Mouse (Mus musculus) T-helper 1 cell (primary cell): Measurements from ENCODE around the gene Ccdc13.

ENCODE experiments used
- in situ Hi-C: fragments of 300-600 bp; cut with MboI, MseI; formaldehyde crosslinking; loops from one replicate; pipeline ENCODE4 v1.15.1; 2025; ENCODE audit warnings: high pct_unique_total_duplicates

Ccdc13 gene

DNA sequence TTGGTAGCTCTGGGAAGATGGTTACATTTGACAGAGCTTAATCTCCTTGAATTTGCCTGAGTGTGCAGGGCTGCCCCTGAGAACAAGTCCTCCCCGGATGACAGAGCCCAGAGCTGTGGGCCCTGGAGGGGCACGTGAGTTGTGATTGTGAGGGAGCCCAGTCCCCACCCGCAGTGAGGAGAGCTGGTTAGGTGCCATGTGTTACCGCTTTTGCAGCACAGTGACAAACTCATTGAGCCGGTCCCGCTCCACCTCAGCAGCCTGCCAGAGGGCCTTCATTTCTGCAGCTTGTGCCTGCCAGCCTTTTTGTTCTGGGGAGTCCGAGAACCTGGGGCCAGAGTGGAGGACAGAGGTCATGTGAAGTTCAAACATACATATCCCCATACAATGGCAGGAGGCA lies 31.3 kb downstream of the Ccdc13 start:
- in situ Hi-C loops = no loop called here

DNA sequence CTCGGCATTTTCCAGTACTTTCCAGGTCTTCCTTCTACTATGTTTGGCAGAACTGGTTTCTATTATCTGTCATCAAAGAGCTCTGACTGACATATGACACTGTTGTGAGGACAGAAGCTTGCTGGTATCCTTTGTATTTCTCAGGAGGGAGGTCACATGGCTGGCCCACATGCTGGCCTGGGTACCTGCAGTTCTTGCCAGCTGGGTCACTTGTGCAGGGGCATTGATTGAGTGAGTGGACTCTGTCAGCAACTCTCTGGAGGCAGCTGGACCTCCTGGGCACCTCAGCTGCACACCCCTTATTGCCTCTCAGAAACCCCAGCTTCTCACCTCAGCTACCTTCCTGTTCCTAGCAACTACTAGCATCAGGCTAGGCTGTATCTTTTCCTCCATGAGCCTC lies 31.7 kb downstream of the Ccdc13 start:
- in situ Hi-C loops = no loop called here

DNA sequence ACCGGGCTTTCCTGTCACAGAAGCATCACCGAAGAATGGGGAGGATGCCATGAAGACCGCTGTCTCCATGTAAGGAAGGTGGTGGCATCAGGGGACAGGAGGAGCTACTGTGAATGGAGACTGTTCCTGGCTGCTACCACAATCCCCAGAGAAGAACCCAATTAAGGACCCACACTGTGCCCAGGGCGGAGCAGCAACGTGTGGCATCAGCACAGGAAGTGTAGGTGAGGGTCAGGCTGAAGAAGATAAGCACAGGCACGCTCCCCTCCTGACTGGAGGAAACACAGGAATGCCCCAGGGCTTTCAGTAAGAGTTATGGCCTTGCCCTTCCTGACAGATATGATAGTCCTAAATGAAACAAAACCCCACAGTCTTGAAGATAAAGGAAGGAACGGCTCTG lies 36.5 kb downstream of the Ccdc13 start:
- in situ Hi-C loops = no loop called here

DNA sequence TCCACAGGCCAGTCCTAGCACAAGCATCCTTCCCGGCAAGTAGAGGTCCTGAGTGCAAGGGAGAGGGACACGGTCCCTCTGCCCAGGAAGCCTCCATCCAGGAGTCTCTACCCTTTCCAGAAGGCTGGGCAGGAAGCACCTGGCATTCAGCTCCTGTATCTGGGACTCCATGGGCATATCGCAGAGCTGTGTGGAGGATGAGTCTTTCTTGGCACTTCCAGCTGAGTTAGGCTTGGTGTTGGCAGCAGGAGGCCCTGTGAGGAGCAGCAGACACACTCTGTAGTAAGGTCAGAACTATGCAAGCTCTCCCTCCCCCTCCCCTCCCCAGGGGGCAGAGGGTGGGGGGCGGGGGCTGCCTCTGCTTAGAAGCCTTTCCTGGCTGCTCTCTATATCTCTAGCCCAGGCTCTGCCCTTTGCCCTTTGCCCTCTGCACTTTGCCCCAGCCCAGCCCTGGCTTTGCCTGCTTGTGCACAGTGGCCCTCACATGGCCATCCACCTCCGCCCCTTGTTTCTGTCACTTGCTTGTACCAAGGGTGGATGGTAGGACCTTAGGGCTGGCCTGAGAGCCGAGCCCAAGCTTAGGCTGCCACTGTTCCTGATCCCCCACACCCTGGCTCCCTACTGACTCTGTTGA lies 40.3 kb downstream of the Ccdc13 start:
- in situ Hi-C loops = loop anchor here (25.0 kb wide), 2 partner anchors 312 to 888 kb away; partner anchors contain the start of gene Cck

DNA sequence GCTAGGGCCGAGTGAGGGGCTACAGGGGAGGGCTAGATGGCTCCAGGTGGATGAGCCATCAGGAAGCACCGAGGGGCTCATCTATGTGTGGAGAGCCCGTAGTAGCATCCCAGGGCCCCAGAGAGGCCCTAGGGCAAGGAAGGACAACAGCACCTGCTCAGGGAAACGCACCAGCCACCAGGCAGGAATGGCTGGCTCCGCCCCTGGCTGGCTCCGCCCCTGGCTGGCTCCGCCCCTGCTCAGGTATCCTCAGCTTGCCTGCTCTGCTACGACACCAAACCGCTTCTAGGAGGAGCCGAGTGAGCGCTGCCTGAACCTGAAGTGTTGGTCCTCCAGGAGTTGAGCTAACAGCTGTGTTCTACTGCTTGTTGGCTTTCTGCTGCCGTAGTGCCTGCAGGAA lies 41.5 kb downstream of the Ccdc13 start:
- in situ Hi-C loops = loop anchor here (25.0 kb wide), 2 partner anchors 310 to 890 kb away; partner anchors contain the start of gene Cck

DNA sequence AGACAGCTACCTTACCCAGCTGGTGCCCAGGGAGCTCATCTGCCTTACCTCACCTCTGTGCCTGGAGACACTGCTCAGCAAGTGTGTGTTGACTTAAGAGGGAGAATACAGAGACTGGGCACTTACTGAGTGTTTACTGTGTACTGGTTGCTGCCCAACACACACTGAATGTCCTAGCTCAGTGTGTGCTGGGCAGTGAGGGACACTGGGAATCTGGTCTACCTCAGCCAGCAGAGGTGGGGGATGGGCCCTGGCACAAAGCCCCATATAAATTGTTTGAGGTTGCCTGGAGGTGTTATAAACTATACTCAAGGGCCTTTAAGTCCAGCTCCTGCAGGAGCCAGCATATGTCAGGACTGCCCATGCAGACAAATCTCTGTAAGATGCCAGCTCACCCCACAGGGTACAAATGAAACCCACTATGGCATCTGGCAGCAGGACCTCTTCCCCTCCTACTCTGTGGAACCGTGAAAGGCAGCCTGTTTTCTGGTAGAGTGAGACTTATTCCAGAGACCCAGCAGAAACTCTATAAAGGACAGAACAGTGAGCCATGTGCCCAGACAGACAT lies 44.2 kb downstream of the Ccdc13 start:
- in situ Hi-C loops = loop anchor here (25.0 kb wide), 2 partner anchors 308 to 892 kb away; partner anchors contain the start of gene Cck

DNA sequence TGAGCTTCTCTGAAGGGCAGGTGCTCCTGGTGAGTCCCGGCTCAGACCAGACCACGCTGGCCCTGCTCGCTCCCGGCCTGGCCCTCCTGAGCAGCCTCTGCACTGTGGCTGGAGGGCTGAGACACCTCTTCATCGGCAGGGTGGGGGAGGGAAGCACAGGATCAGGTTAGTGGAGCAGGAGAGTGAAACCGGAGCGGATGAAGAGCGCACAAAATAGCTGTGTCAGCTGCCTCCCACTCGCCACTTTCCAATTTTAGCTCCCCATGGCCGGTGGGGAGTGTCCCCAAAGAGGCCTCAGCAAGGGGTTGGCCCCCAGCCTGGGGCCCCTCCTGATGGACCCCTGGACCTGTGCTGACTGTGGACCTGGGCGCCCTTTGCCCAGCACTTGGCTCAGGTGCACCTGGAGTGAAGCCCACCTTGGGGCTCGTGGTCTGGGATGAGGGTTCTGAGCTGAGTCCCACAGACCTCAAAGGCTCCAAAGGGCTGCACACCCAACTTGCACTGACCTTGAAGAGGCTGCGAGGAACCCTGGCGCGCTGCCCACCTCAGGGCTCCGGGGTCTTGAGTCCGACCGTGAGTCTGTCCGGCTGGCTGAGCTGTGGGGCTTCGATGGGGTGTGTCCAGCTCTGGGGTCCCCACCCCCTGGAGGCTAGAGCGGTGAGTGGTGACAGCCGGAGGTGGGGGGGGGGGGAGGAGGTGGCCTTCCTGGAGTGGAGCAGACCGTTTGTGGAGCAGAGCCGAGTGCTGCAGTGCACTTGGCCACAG lies 47.3 kb downstream of the Ccdc13 start, which contains the start of gene Hhatl:
TSS of gene Hhatl (minus strand) at position 751 of the 765 bp plus-strand sequence.
- in situ Hi-C loops = loop anchor here (25.0 kb wide), 2 partner anchors 305 to 895 kb away; partner anchors contain the start of gene Cck

DNA sequence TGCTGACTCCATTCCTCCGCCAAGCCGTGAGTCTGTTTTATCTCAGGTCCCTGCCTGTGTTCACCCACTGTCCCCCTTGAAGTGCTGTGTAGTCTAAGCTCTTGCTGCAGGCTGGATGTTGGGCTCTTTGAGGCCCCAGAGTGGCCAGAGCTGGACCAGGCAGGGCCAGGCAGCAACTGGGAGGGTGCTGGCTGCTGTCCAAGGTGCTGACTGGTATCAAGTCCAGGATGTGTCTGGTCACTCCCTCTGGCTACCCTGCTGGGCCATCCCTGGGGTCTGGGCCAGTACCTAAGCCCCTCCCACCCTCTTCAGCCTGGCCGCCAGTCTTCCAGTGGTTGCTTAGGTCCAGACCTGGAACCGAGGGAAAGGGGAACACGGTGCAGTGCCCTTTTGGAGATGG lies 48.1 kb downstream of the Ccdc13 start:
- in situ Hi-C loops = loop anchor here (25.0 kb wide), 2 partner anchors 304 to 896 kb away; partner anchors contain the start of gene Cck

DNA sequence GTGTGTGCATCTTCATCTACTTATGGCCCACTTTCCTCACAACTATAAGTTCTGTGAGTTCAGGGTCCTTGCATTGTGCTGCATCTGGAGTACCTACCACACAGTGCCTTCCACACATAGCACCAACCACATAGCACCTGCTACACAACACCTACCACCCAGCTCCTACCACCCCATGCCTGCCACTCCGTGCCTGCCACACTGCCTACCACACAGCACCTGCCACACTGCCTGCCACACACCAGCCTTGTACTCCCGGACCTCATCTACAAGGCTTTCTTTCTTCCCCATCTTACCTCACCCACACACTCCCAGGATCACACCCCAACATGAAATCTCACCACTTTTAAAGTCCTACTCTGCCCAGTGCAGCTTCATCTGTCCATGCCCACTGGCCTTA lies 52.9 kb downstream of the Ccdc13 start:
- in situ Hi-C loops = loop anchor here (25.0 kb wide), 2 partner anchors 299 to 901 kb away; partner anchors contain the start of gene Cck

DNA sequence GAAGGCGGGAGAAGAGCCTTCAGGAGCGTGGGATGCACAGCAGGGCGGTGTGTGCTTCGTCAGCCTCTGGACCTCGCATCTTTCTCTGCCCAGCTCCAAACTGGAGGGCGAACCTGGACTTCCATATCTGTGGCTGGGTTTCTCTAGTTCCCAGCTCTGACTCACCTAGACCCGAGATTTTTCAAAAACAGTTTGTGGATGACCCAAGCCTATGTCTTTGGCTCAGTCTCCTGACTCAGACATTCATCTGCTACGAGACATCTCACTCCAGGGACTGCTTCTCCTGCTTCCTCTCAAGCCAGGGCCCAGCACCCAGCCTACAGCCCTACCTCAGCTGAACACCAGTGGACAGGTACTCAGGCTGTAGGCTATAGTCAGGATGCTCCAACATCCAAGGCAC lies 54.0 kb downstream of the Ccdc13 start:
- in situ Hi-C loops = loop anchor here (25.0 kb wide), 2 partner anchors 298 to 902 kb away; partner anchors contain the start of gene Cck

DNA sequence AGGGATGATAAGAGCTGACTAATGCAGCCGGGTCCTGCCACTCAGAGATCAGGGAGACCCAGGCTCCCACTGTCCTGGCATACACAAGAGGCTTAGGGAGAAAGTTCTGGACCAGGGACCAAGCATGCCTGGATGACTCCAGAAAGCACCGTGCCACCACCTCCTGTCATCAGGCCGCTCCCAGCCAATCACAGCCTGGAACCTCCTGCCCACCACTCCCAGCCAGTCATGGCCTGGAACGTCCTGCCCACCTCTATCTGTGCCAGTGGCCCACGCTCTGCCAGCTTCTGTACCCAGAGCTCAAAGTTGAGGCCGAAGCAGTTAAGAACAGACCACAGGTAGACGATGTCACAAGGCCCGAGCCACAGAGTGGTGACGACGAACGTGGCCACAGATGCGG lies 54.5 kb downstream of the Ccdc13 start:
- in situ Hi-C loops = loop anchor here (25.0 kb wide), 2 partner anchors 298 to 902 kb away; partner anchors contain the start of gene Cck

DNA sequence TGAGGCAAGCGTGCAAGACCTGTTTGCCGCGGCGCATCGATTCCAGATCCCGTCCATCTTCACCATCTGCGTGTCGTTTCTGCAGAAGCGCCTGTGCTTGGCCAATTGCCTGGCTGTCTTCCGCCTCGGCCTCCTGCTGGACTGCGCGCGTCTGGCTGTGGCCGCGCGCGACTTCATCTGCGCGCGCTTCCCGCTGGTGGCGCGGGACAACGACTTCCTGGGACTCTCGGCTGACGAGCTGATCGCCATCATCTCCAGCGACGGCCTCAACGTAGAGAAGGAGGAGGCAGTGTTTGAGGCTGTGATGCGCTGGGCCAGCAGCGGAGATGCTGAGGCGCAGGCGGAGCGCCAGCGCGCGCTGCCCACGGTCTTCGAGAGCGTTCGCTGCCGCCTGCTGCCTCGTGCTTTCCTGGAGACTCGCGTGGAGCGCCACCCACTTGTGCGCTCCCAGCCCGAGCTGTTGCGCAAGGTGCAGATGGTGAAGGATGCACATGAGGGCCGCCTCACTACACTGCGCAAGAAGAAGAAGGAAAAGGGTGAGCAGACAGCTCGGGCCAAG lies 61.1 kb downstream of the Ccdc13 start:
- in situ Hi-C loops = loop anchor here (25.0 kb wide), 2 partner anchors 291 to 909 kb away; partner anchors contain the start of gene Cck

DNA sequence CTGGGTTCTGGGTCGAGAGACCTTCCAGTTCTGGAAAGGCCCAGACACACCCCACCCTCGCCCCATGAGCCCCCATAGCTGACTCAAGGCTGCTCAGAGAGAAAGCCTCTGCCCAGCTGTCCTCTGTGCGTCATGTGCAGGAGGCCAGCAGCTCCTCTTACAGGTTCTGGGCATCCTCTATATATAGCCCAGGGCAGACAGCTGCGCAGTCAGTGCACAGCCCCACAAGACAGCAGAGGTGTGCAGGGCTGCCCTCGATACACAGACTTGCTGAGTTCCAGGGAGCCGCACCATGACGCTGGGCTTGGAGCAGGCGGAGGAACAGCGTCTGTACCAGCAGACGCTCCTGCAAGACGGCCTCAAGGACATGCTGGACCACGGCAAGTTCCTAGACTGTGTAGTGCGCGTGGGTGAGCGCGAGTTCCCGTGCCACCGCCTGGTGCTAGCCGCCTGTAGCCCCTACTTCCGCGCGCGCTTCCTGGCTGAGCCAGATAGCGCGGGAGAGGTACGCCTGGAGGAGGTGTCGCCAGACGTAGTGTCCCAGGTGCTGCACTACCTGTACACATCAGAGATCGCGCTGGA lies 61.7 kb downstream of the Ccdc13 start, which contains the start of gene Klhl40:
TSS of gene Klhl40 (plus strand) at position 124 of the 582 bp plus-strand sequence.
- in situ Hi-C loops = loop anchor here (25.0 kb wide), 2 partner anchors 290 to 910 kb away; partner anchors contain the start of gene Cck

DNA sequence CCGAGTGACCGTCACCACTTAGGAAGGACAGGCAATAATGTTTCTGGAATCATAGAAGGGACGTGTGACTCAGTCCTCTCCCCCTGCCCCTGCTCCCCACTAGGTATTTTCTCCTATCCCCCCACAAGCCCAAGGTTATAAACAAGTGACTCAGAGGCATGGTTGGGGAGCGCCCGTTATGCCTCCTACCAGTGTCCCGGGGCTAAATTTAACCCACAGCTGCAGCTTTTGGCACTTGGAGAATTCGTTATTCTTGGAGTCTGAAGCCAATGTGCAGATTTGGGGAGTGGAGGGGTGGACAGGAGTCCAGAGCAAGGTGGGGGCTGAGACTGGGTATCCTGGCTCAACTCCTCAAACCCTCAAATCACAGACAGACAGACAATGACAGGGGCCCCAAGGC lies 62.8 kb downstream of the Ccdc13 start:
- in situ Hi-C loops = loop anchor here (25.0 kb wide), 2 partner anchors 289 to 911 kb away; partner anchors contain the start of gene Cck

DNA sequence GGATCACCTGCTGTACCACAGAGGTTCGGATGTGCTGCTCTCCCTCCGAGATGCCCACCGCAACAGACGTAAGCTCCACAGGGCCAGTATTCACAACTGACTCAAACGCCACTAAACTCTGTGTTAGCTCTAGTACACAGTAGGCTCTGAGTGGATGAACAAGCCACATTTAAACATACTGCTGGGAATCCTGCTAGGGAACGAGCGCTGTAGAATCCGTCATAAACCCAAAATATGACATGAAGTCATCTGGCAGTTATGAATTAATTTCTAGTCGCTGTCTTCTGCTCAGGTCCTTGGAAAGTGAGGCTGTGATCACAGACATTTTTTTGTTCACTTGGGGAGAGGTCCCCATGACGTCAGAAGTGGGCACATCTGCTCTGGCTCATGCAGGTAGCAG lies 63.3 kb downstream of the Ccdc13 start:
- in situ Hi-C loops = loop anchor here (25.0 kb wide), 2 partner anchors 289 to 911 kb away; partner anchors contain the start of gene Cck

DNA sequence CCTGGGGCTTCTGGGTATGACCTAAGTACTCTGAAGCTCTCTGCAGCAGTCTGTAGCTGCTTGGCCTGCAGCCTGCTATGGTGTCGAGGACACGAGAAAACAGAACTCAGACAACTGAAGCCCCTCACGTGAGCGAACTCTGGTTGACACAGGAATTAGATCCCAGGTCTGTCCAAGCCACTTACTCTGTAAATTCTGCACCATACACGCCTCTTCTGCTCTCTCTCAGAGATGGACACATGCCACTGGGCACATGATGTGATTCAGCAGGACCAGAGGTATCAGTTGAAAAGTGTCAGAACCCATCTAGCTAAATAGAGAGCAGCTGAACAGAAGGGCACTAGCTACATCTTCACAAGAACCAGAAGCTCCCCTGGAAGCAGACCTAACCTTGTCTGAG lies 66.8 kb downstream of the Ccdc13 start:
- in situ Hi-C loops = no loop called here

DNA sequence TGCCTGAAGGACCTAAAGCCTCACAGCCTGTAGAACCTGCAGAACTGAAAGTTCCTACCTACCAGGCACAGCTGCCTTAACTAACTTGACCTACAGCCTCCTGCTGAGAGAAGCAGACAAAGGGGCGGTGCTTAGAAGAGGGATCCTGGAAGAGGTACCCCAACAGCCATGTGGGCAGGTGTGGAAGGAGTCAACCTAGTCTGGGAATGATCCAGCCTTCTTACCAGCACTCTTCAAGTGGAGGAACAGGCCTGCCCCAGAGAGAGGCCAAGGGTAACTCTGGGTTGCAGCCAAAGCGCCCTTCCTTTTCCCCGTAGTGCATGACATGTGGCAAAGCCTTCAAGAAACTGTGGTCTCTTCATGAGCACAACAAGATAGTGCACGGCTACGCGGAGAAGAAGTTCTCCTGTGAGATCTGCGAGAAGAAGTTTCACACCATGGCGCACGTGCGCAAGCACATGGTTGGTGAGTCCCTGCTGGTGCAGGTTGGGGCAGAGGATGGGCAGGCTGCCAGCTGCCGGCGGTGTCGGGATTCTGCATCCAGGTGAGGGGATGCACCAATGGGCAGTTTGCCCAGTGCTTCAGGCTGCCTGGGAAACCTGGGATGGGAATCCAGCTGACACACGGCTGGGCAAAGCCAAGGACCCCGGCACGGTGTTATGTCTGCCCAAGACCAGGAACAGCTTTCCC lies 74.0 kb downstream of the Ccdc13 start:
- in situ Hi-C loops = no loop called here

DNA sequence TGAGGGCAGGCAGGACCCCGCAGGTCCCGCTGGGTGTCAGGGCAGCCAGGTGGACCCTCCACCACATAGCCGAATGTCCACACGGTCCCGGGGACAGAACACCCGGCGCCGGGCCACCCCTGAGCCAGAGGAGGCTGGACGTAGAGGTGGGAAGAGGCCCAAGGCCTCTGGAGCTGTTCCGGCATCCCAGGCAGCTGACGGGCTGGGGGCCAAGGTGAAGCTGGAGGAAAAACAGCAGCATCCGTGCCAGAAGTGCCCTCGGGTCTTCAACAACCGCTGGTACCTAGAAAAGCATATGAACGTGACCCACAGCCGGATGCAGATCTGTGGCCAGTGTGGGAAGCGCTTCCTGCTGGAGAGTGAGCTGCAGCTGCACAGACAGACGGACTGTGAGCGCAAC lies 75.5 kb downstream of the Ccdc13 start:
- in situ Hi-C loops = no loop called here

DNA sequence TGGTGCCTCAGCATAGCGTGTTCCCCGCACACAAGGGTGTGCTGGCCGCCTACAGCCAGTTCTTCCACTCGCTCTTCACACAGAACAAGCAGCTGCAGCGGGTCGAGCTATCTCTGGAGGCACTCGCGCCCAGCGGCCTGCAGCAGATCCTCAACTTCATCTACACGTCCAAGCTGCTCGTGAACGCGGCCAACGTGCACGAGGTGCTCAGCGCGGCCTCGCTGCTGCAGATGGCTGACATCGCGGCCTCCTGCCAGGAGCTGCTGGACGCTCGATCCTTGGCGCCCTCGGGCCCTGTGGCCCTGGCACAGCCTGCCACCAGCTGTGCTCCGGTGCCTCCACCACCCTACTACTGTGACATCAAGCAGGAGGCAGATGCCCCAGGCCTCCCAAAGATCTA lies 76.5 kb downstream of the Ccdc13 start:
- in situ Hi-C loops = no loop called here

DNA sequence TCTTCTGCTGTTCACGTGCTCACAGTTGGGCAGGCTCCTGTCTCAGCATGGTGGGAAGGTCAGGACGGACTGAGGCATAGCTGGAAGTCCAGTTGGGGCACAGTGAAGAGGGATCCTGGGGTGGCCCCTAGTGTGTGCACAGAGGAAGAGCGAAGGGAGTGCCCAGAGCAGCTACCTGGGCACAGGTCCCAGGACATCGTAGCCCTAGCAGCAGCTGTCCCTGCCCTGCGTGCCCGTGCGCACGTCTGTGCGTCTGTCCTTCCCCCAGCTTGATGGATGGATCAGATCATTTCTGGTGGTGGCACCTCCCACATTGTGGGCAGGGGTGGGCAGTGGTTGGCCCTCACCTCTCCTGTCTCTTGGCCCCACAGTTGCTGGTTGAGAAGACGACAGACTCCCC lies 77.0 kb downstream of the Ccdc13 start:
- in situ Hi-C loops = no loop called here

DNA sequence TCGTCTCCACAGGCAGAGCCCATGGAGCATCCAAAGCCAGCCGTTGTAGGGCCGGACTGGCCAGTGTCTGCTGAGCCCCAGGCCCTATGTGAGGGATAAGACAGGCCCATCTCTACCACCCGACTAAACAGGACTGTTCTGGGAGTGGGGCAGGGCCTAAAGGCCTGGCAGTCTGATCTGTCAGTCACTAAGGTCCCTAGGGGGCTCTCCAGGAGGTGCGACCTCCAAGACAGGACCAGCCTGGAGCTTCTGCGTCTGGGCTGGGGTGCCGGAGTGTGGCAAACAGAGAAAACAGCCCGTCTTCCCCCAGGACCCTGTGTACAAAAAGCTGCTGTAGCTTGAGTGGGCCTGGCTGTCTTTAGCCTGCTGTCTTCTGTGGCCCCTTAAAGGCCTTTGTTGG lies 77.5 kb downstream of the Ccdc13 start:
- in situ Hi-C loops = no loop called here
